Mouse (Mus musculus) monocyte, adult 2 months (primary cell): ENCODE measurements around the gene Gm21943.
"Not testable (repeated sequence)": the region's sequence is repeated elsewhere in the genome, so short reads cannot be mapped to it uniquely, and the experiment has no call there.

ENCODE experiments used
- DNase-seq, 2 experiments: peaks; one replicate each; pipeline ENCODE4 v3.0.0; 2022; ENCODE audit warnings: low spot score in 2 of 2, low read depth in 1 of 2

The Gm21943 gene

DNA sequence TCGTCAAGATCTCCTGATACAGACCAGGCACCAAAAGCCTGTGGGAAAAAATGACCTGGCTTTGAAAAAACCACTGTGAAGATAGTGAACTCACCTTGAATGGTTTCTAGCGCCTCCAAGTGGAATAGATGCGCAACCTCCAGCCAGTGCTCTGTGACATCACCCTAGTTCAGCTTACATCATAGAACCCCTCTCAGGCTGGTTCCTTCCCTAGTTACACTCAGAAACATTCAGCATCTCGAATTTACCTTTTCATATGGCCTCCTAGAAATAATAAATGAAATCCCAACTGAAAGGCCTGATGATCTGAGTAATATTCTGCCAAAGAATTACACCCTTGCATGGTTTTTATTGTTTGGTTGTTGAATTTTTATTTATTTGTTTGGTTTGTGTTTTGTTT is at the start of gene Gm21943:
Gene Gm21943 (minus strand): TSS at position 101 of the 400 bp plus-strand sequence.
- DNase-seq: not testable (repeated sequence)
